Mouse (Mus musculus) kidney, embryonic 15.5 days (tissue): ENCODE results near the gene Anxa6. TPM values are rescaled to one million over a fixed set of nuclear protein-coding genes. Genes with fewer than 3 reads are reported as not detected.

Source experiments
- ATAC-seq: fragments of 200-750 bp; cut with Nextera tagmentation; replicated peaks from 2 replicates; pipeline ENCODE4 v1.8.0; 2017; ENCODE audit warnings: moderate TSS enrichment; ENCODE audit not compliant: low FRiP score
- H3K27ac ChIP-seq: fragments of 300-500 bp; sonication (generic); 2 replicates; pipeline ENCODE4 v1.5.1; 2015; ENCODE audit warnings: mild to moderate bottlenecking, inconsistent platforms
- H3K27me3 ChIP-seq: fragments of 300-500 bp; sonication (generic); 2 replicates; pipeline ENCODE4 v1.6.1; 2015; ENCODE audit warnings: inconsistent platforms
- H3K36me3 ChIP-seq: fragments of 300-500 bp; sonication (generic); 2 replicates; pipeline ENCODE4 v1.6.1; 2015; ENCODE audit warnings: inconsistent platforms
- H3K4me1 ChIP-seq: fragments of 300-500 bp; sonication (generic); 2 replicates; pipeline ENCODE4 v1.6.1; 2015; ENCODE audit warnings: inconsistent platforms
- H3K4me2 ChIP-seq: fragments of 300-500 bp; sonication (generic); 2 replicates; pipeline ENCODE4 v1.6.1; 2015; ENCODE audit warnings: moderate library complexity, mild to moderate bottlenecking, inconsistent platforms
- H3K4me3 ChIP-seq: fragments of 300-500 bp; sonication (generic); replicated peaks from 2 replicates; pipeline ENCODE4 v1.5.1; 2015; ENCODE audit warnings: mild to moderate bottlenecking, inconsistent platforms
- H3K9ac ChIP-seq: fragments of 300-500 bp; sonication (generic); 2 replicates; pipeline ENCODE4 v1.6.1; 2015; ENCODE audit warnings: mild to moderate bottlenecking, inconsistent platforms
- H3K9me3 ChIP-seq: fragments of 300-500 bp; sonication (generic); replicated peaks from 2 replicates; pipeline ENCODE4 v1.6.1; 2016; ENCODE audit warnings: inconsistent platforms
- WGBS: fragments of 180-500 bp; shearing (Covaris S2); methylation state at CpG from one replicate; pipeline ENCODE4 v1.1.7; 2015; ENCODE audit warnings: mixed read lengths; 5-methylcytosine and 5-hydroxymethylcytosine counted together
- polyA plus RNA-seq: library from polyadenylated mRNA; unstranded; fragments of >200 nt; fragmentation: Nextera tagmentation; extraction: Ambion mirVana; gene quantifications from 2 replicates; pipeline ENCODE4 v1.2.1, GENCODE M21; 2015

Anxa6 gene
- polyA plus RNA-seq, 1 experiment from 2014 or later = 233 TPM

- H3K9me3 ChIP-seq = no peaks in the 10 kb centered on the region
- no peak for ATAC-seq
- 97% methylated on average over 1 of the region's 1 CpGs for WGBS
- H3K9ac ChIP-seq = no peak overlapping the region
- H3K4me2 ChIP-seq = no peak overlapping the region
- peaks cover 78% of the 10 kb centered on the region for H3K36me3 ChIP-seq
- no peak overlapping the region for H3K4me3 ChIP-seq
- no peak overlapping the region for H3K27ac ChIP-seq
- no peaks in the 10 kb centered on the region for H3K4me1 ChIP-seq
- H3K27me3 ChIP-seq = no peaks in the 10 kb centered on the region
These were observed 45.3 kb downstream of the Anxa6 start for GRCm38 (mm10) chr11:54987974-54988373.

- no peak overlapping the region for H3K9ac ChIP-seq
- no peak overlapping the region for H3K27ac ChIP-seq
- no peaks in the 10 kb centered on the region for H3K9me3 ChIP-seq
- H3K4me3 ChIP-seq = no peak overlapping the region
- ATAC-seq = no peak
- WGBS = 52% methylated on average over 3 of the region's 3 CpGs
- H3K4me2 ChIP-seq = no peak overlapping the region
- peaks cover 78% of the 10 kb centered on the region for H3K36me3 ChIP-seq
- no peaks in the 10 kb centered on the region for H3K27me3 ChIP-seq
- no peaks in the 10 kb centered on the region for H3K4me1 ChIP-seq
These were observed 48.2 kb downstream of the Anxa6 start for GRCm38 (mm10) chr11:54985086-54985485.

GRCm38 (mm10) chr11:54984581-54984980 is 48.7 kb downstream of the Anxa6 start:
- 73% methylated on average over 4 of the region's 4 CpGs for WGBS
- no peaks in the 10 kb centered on the region for H3K27me3 ChIP-seq
- no peak overlapping the region for H3K27ac ChIP-seq
- H3K9ac ChIP-seq = no peak overlapping the region
- no peak overlapping the region for H3K4me2 ChIP-seq
- peaks cover 78% of the 10 kb centered on the region for H3K36me3 ChIP-seq
- H3K9me3 ChIP-seq = no peaks in the 10 kb centered on the region
- peak; percentile 43; the same call in 1 of the 2 replicates for ATAC-seq
- no peaks in the 10 kb centered on the region for H3K4me1 ChIP-seq
- no peak overlapping the region for H3K4me3 ChIP-seq

DNA sequence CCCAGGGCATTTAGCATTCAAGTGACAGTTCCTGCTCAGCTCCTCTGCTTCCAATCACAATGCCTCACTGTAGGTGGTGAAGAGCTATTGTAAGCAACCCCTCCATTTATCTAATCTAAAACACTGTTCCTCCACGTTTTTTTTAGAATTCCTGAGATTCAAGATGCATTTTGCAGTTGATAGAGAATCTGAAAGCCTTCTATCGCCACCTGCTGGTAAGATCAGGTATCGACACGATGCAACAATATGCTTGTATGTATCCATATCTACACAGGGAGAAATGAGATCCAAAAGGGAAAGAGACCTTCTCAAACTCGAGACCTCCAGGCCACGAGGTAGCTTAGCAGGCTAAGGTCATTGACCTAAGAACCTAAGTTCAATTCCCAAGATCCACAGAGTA is 49.2 kb downstream of the Anxa6 start:
- H3K9me3 ChIP-seq = no peaks in the 10 kb centered on the region
- H3K36me3 ChIP-seq = peaks cover 80% of the 10 kb centered on the region
- no peak overlapping the region for H3K9ac ChIP-seq
- no peaks in the 10 kb centered on the region for H3K4me1 ChIP-seq
- H3K4me2 ChIP-seq = no peak overlapping the region
- ATAC-seq = no peak
- H3K27me3 ChIP-seq = no peaks in the 10 kb centered on the region
- H3K4me3 ChIP-seq = no peak overlapping the region
- WGBS = 0% methylated on average over 6 of the region's 6 CpGs
- H3K27ac ChIP-seq = no peak overlapping the region

- no peaks in the 10 kb centered on the region for H3K9me3 ChIP-seq
- ATAC-seq = no peak
- peaks cover 79% of the 10 kb centered on the region for H3K36me3 ChIP-seq
- no peak overlapping the region for H3K27ac ChIP-seq
- no peaks in the 10 kb centered on the region for H3K27me3 ChIP-seq
- no peak overlapping the region for H3K4me2 ChIP-seq
- H3K4me1 ChIP-seq = no peaks in the 10 kb centered on the region
- WGBS = 93% methylated on average over 6 of the region's 6 CpGs
- no peak overlapping the region for H3K9ac ChIP-seq
- H3K4me3 ChIP-seq = no peak overlapping the region
These were observed 50.7 kb downstream of the Anxa6 start for GRCm38 (mm10) chr11:54982520-54982919.

DNA sequence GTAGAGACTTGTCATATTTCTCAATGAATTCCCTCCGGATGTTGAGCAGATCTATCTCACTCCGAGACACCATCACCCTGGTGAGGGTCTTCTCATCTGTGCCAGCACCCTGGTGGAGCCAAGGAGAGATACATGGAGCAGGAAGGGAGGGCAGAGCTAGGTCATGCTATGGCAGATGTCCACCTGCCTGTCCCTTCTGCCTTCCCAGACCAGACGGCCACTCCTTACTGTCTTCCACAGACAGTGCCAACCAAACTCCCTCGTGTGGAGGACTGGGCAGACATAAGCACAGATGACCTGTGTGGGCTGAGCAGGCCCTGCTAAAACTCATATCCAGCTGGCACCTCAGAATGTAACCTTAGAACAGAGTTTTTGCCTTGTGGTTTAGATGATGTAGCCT is 51.6 kb downstream of the Anxa6 start:
- no peak for ATAC-seq
- H3K36me3 ChIP-seq = peaks cover 76% of the 10 kb centered on the region

GRCm38 (mm10) chr11:54977385-54977937 is 55.8 kb downstream of the Anxa6 start:
- H3K4me2 ChIP-seq = no peak overlapping the region
- H3K4me1 ChIP-seq = peaks cover 6% of the 10 kb centered on the region
- H3K9ac ChIP-seq = no peak overlapping the region
- no peak overlapping the region for H3K4me3 ChIP-seq
- H3K27ac ChIP-seq = no peak overlapping the region
- H3K27me3 ChIP-seq = no peaks in the 10 kb centered on the region
- peaks cover 43% of the 10 kb centered on the region for H3K36me3 ChIP-seq
- 31% methylated on average over 6 of the region's 6 CpGs for WGBS
- no peak for ATAC-seq
- H3K9me3 ChIP-seq = no peaks in the 10 kb centered on the region

More for the DNA sequence above, 51.6 kb downstream of the Anxa6 start:
- no peaks in the 10 kb centered on the region for H3K27me3 ChIP-seq
- no peak overlapping the region for H3K27ac ChIP-seq
- H3K4me3 ChIP-seq = no peak overlapping the region
- no peak overlapping the region for H3K4me2 ChIP-seq
- 89% methylated on average over 4 of the region's 4 CpGs for WGBS
- no peaks in the 10 kb centered on the region for H3K4me1 ChIP-seq
- H3K9me3 ChIP-seq = no peaks in the 10 kb centered on the region
- H3K9ac ChIP-seq = no peak overlapping the region

GRCm38 (mm10) chr11:54976351-54976750 is 56.9 kb downstream of the Anxa6 start:
- ATAC-seq = no peak
- Histone ChIP-seq H3K27ac (no peak overlapping the region), H3K4me2 (no peak overlapping the region), H3K36me3 (peaks cover 32% of the 10 kb centered on the region), H3K9me3 (no peaks in the 10 kb centered on the region), H3K4me1 (peaks cover 9% of the 10 kb centered on the region), H3K9ac (no peak overlapping the region), H3K4me3 (no peak overlapping the region), H3K27me3 (no peaks in the 10 kb centered on the region)
- WGBS = 88% methylated on average over 2 of the region's 2 CpGs

- no peak for ATAC-seq
These were observed 57.5 kb downstream of the Anxa6 start for GRCm38 (mm10) chr11:54975756-54976155.

GRCm38 (mm10) chr11:54975340-54975739 is 57.9 kb downstream of the Anxa6 start:
- Histone ChIP-seq H3K4me1 (peaks cover 9% of the 10 kb centered on the region), H3K27me3 (no peaks in the 10 kb centered on the region), H3K4me2 (no peak overlapping the region), H3K4me3 (no peak overlapping the region), H3K27ac (no peak overlapping the region), H3K36me3 (peaks cover 26% of the 10 kb centered on the region), H3K9me3 (no peaks in the 10 kb centered on the region), H3K9ac (no peak overlapping the region)
- WGBS = 91% methylated on average over 5 of the region's 5 CpGs
- no peak for ATAC-seq

More at GRCm38 (mm10) chr11:54975756-54976155, 57.5 kb downstream of the Anxa6 start:
- 90% methylated on average over 2 of the region's 2 CpGs for WGBS
- peaks cover 9% of the 10 kb centered on the region for H3K4me1 ChIP-seq
- H3K9ac ChIP-seq = no peak overlapping the region
- H3K27me3 ChIP-seq = no peaks in the 10 kb centered on the region
- H3K36me3 ChIP-seq = peaks cover 27% of the 10 kb centered on the region
- no peak overlapping the region for H3K27ac ChIP-seq
- no peaks in the 10 kb centered on the region for H3K9me3 ChIP-seq
- H3K4me2 ChIP-seq = no peak overlapping the region
- no peak overlapping the region for H3K4me3 ChIP-seq

DNA sequence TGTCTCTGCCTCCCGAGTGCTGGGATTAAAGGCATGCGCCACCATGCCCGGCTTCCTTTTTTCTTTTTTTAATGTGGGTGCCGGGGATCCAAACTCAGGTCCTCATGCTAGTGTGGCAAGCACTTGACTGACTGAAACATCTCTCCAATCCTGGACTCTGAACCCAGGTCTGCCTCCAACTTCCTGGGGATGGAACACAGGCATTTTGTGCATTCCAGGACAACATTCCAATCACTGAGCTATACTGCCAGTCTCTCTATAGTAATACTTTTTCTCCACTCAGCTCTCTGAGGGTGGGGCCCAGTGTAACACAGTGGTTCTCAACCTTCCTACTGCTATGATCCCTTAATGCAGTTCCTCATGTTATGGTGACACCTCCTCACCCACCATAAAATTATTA is 58.6 kb downstream of the Anxa6 start:
- Histone ChIP-seq H3K27ac (no peak overlapping the region), H3K4me2 (no peak overlapping the region), H3K4me3 (no peak overlapping the region), H3K9me3 (no peaks in the 10 kb centered on the region), H3K27me3 (no peaks in the 10 kb centered on the region), H3K4me1 (peaks cover 9% of the 10 kb centered on the region), H3K9ac (no peak overlapping the region), H3K36me3 (peaks cover 19% of the 10 kb centered on the region)
- ATAC-seq = no peak
- 92% methylated on average over 4 of the region's 4 CpGs for WGBS

DNA sequence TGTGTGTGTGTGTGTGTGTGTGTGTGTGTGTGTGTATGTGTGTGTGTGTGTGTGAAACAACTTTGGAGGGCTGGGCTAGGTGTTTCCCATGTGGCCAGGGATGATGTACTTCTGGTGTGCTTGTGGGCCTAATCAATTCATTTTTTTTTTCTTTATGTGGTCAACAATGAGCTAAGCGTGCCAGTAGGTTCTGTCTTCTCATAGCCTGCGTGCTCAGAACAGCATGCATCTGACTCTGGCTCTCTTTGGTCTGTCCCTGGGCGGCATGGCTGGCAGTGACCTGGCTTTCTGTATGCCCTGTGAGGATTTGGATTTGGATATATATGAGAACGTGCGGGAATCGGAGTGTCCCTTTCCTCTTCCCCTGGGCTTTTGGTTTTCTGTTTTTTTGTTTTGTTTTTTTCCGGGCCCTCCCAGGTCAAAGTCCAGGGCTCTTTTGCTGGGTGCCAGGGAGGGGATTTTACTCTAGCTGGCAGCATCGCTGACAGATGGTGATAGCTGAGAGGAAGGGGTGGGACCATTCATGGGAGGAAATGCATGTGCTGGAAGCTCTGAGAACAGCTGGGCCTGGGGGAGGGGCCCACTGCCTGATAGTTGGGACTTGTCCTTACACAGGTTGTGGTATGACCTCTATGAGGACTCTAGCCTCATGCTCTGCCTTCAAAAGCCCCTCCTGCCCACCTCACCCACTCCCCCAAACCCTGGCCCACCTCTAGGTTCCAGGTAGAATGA is 59.6 kb downstream of the Anxa6 start:
- no peak overlapping the region for H3K9ac ChIP-seq

More for the DNA sequence above, 59.6 kb downstream of the Anxa6 start:
- 56% methylated on average over 8 of the region's 8 CpGs for WGBS
- Histone ChIP-seq H3K4me2 (no peak overlapping the region), H3K27ac (0 out of 2 replicates have a peak overlapping the region, but pooled peaks have one; percentile 41), H3K27me3 (no peaks in the 10 kb centered on the region), H3K4me3 (no peak overlapping the region), H3K9me3 (no peaks in the 10 kb centered on the region), H3K4me1 (peaks cover 9% of the 10 kb centered on the region), H3K36me3 (peaks cover 9% of the 10 kb centered on the region)
- ATAC-seq = peak; percentile 62; the same call in 1 of the 2 replicates
